Mouse (Mus musculus): ENCODE measurements at regions not wholly inside any gene's neighbourhood (a gene's known extent, or its start where the extent isn't known, plus 50 kb on each side); places are given as distances from the start of the nearest gene placed in this dataset.

- DNase-seq (ENCODE audit: low read depth, low spot score) = no peak
Observed at GRCm38 (mm10) chr13:52085110-52085509, 238.6 kb downstream of the Gadd45g start.

- no peak for DNase-seq (ENCODE audit: low read depth, low spot score)
Observed at GRCm38 (mm10) chr13:52088319-52088718, 241.8 kb downstream of the Gadd45g start.

GRCm38 (mm10) chr13:52090365-52090764, 243.9 kb downstream of the Gadd45g start:
- DNase-seq (ENCODE audit: low read depth, low spot score) = no peak

GRCm38 (mm10) chr13:52094785-52095184, 248.3 kb downstream of the Gadd45g start:
- DNase-seq (ENCODE audit: low read depth, low spot score) = no peak

GRCm38 (mm10) chr13:52096506-52096905, 250.0 kb downstream of the Gadd45g start:
- no peak for DNase-seq (ENCODE audit: low read depth, low spot score)

GRCm38 (mm10) chr13:52105989-52106642, 259.6 kb downstream of the Gadd45g start:
- no peak for DNase-seq (ENCODE audit: low read depth, low spot score)

- DNase-seq (ENCODE audit: low read depth, low spot score) = no peak
Observed at GRCm38 (mm10) chr13:52108349-52108921, 262.0 kb downstream of the Gadd45g start.

- no peak for DNase-seq (ENCODE audit: low read depth, low spot score)
Observed at GRCm38 (mm10) chr13:52109039-52109759, 262.7 kb downstream of the Gadd45g start.

- DNase-seq (ENCODE audit: low read depth, low spot score) = no peak
Observed at GRCm38 (mm10) chr13:52110750-52111149, 264.3 kb downstream of the Gadd45g start.

- DNase-seq (ENCODE audit: low read depth, low spot score) = no peak
Observed at GRCm38 (mm10) chr13:52113549-52113948, 267.1 kb downstream of the Gadd45g start.

GRCm38 (mm10) chr13:52114431-52114830, 268.0 kb downstream of the Gadd45g start:
- no peak for DNase-seq (ENCODE audit: low read depth, low spot score)

GRCm38 (mm10) chr13:52114962-52115361, 268.5 kb downstream of the Gadd45g start:
- no peak for DNase-seq (ENCODE audit: low read depth, low spot score)

GRCm38 (mm10) chr13:52116241-52116640, 269.8 kb downstream of the Gadd45g start:
- no peak for DNase-seq (ENCODE audit: low read depth, low spot score)

- no peak for DNase-seq (ENCODE audit: low read depth, low spot score)
Observed at GRCm38 (mm10) chr13:52116756-52117155, 270.3 kb downstream of the Gadd45g start.

- DNase-seq (ENCODE audit: low read depth, low spot score) = no peak
Observed at GRCm38 (mm10) chr13:52120795-52121194, 274.3 kb downstream of the Gadd45g start.

- no peak for DNase-seq (ENCODE audit: low read depth, low spot score)
Observed at GRCm38 (mm10) chr13:52125037-52125436, 278.6 kb downstream of the Gadd45g start.

- no peak for DNase-seq (ENCODE audit: low read depth, low spot score)
Observed at GRCm38 (mm10) chr13:52127751-52128150, 281.3 kb downstream of the Gadd45g start.

- DNase-seq (ENCODE audit: low read depth, low spot score) = no peak
Observed at GRCm38 (mm10) chr13:52129466-52129865, 283.0 kb downstream of the Gadd45g start.

- DNase-seq (ENCODE audit: low read depth, low spot score) = no peak
Observed at GRCm38 (mm10) chr13:52133202-52133601, 286.7 kb downstream of the Gadd45g start.

GRCm38 (mm10) chr13:52138331-52138945, 292.0 kb downstream of the Gadd45g start:
- DNase-seq (ENCODE audit: low read depth, low spot score) = no peak

- DNase-seq (ENCODE audit: low read depth, low spot score) = no peak
Observed at GRCm38 (mm10) chr13:52139140-52139809, 292.8 kb downstream of the Gadd45g start.

GRCm38 (mm10) chr13:52140221-52140620, 293.7 kb downstream of the Gadd45g start:
- no peak for DNase-seq (ENCODE audit: low read depth, low spot score)
